Mouse (Mus musculus) testis, adult 2 months (tissue): ENCODE data around the gene G430095P16Rik.
A peak's percentile ranks its signal among the peaks of the same experiment; 100 is the strongest.

Experiments used
- CTCF ChIP-seq: fragments of 200-500 bp; IDR thresholded peaks from 2 replicates; pipeline ENCODE4 v1.5.1; 2012; ENCODE audit warnings: low read depth, mild to moderate bottlenecking, inconsistent platforms, low read length, moderate library complexity; ENCODE audit not compliant: control insufficient read depth, insufficient read depth, insufficient replicate concordance
- POLR2A ChIP-seq: fragments of 200-500 bp; IDR thresholded peaks from 2 replicates; pipeline ENCODE4 v1.6.1; 2012; ENCODE audit warnings: low read depth, mild to moderate bottlenecking, inconsistent platforms, low read length, moderate library complexity; ENCODE audit not compliant: control insufficient read depth

- TF ChIP-seq CTCF, result no peak
- peak; percentile 63; the same call in 1 of the 2 replicates for TF ChIP-seq POLR2A
Measured at GRCm38 (mm10) chr8:84689091-84689915, 33.5 kb upstream of the G430095P16Rik start.
